Mouse (Mus musculus) G1E (cell line): ENCODE data around the gene Rabep1. TPM values are rescaled to one million over a fixed set of nuclear protein-coding genes. Genes with fewer than 3 reads are reported as not detected.

Experiments used
- ATAC-seq: 2 replicates; pipeline ENCODE4 v1.8.0; 2016; ENCODE audit warnings: mild to moderate bottlenecking; ENCODE audit not compliant: insufficient number of reproducible peaks, poor library complexity, low FRiP score, severe bottlenecking; ENCODE audit errors: extremely low read depth
- DNase-seq: peaks from one replicate; pipeline ENCODE4 v3.0.0; 2012; ENCODE audit warnings: low spot score
- H3K27me3 ChIP-seq: 2 replicates; pipeline ENCODE4 v1.6.1; 2012; ENCODE audit warnings: mild to moderate bottlenecking, low read length, inconsistent platforms; ENCODE audit not compliant: insufficient read depth
- H3K36me3 ChIP-seq: replicated peaks from 2 replicates; pipeline ENCODE3; 2012; ENCODE audit warnings: mild to moderate bottlenecking, inconsistent platforms
- H3K4me1 ChIP-seq: 2 replicates; pipeline ENCODE4 v1.6.1; 2012; ENCODE audit warnings: low read depth, low read length, inconsistent platforms, mixed read lengths; ENCODE audit not compliant: insufficient read depth
- H3K4me3 ChIP-seq: 2 replicates; pipeline ENCODE4 v1.5.1; 2012; ENCODE audit warnings: low read depth, mild to moderate bottlenecking, inconsistent platforms, low read length, moderate library complexity, mixed read lengths
- H3K9me3 ChIP-seq: replicated peaks from 2 replicates; pipeline ENCODE4 v1.6.1; 2012; ENCODE audit warnings: inconsistent platforms
- CTCF ChIP-seq: IDR thresholded peaks from 2 replicates; pipeline ENCODE4 v1.5.1; 2012; ENCODE audit warnings: low read depth, low read length, inconsistent platforms, mixed read lengths
- GATA1 ChIP-seq: IDR thresholded peaks from 2 replicates; pipeline ENCODE4 v1.6.1; 2012; ENCODE audit warnings: borderline replicate concordance, low read length, inconsistent platforms, mixed read lengths
- GATA2 ChIP-seq: IDR thresholded peaks from 2 replicates; pipeline ENCODE4 v1.6.1; 2012; ENCODE audit warnings: low read depth, low read length, inconsistent platforms, borderline replicate concordance
- POLR2AphosphoS5 ChIP-seq: IDR thresholded peaks from 2 replicates; pipeline ENCODE4 v1.6.1; 2012; ENCODE audit warnings: low read depth, low read length, inconsistent platforms; ENCODE audit not compliant: insufficient replicate concordance
- TAL1 ChIP-seq: conservative IDR thresholded peaks from 2 replicates; pipeline ENCODE4 v1.6.1; 2012; ENCODE audit warnings: low read depth, low read length, inconsistent platforms, mixed read lengths
- polyA plus RNA-seq: library from polyadenylated mRNA; stranded (reverse); fragments of >175 nt; gene quantifications from 2 replicates; pipeline ENCODE4 v1.2.3, GENCODE M21; 2012
- total RNA-seq, 2 experiments: library from RNA; stranded (forward) in 1 of 2; stranded (reverse) in 1 of 2; fragments of 200-1000 nt in 1 of 2; fragments of >200 nt in 1 of 2; fragmentation: Nextera tagmentation in 1 of 2; gene quantifications; 2 replicates each; pipeline ENCODE4 v1.2.3; 2014 to 2017

Gene Rabep1
- total and polyA plus RNA-seq, 3 experiments = 18.1 to 111 (median 50.1) TPM

DNA sequence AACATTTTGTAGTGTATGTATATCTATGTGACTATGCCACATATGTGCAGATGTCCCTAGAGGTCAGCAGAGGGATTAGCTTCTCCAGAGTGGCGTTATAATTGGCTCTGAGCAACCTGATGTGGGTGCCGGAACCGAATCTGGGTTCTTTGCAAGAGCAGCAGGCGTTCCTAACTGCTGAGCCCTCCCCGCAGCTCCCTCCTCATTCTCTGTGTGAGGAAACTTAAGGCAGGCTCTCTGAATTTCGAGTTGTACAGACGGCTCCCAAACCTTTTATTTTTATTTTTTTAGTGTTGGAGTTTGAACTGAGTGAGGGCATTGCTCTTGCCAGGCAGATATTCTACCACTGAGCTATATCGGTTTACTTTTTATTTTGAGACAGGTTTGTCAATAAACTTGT lies 29.5 kb upstream of the Rabep1 start:
- Histone ChIP-seq H3K9me3 (no peaks in the 10 kb centered on the region), H3K27me3 (peaks cover 33% of the 10 kb centered on the region), H3K4me1 (peaks cover 18% of the 10 kb centered on the region), H3K4me3 (no peak overlapping the region), H3K36me3 (no peaks in the 10 kb centered on the region)
- TF ChIP-seq CTCF (no peak), GATA2 (no peak), GATA1 (no peak), POLR2AphosphoS5 (no peak), TAL1 (no peak)
- ATAC-seq = no peak
- no peak for DNase-seq

DNA sequence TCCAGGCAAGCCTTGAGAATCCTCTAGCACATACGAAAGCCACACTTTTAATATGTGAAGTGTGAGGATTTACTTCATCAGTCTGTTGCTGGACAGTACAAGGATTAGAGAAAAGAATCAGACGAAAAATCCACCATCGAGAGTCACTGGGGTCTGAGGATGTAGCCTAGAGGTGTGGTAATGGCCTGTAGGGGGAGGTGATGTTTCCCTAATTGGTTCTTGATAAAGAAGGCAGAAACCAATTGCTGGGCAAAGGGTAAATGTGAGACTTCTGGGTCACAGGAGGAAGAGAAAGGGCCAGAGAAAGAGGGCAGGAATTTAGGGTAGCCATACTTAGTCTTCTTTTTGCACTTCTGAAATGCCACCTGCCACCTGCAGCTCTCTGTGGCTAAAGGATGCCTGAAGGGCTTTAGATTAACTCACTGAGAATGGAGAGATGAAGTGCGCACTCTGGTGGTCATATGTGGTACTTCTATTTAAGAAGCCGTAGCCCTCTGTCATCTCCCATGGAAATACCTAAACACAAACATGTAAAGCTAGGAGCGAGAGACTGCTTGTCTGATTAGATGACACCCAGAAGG lies 29.0 kb upstream of the Rabep1 start:
- H3K36me3 ChIP-seq = no peaks in the 10 kb centered on the region
- TF ChIP-seq GATA2 = no peak
- peak; percentile 86 for TF ChIP-seq CTCF
- H3K27me3 ChIP-seq = peaks cover 33% of the 10 kb centered on the region
- peak; percentile 27 for DNase-seq
- H3K9me3 ChIP-seq = no peaks in the 10 kb centered on the region
- ATAC-seq = peak; percentile 15; the same call in 1 of the 2 replicates
- H3K4me1 ChIP-seq = peaks cover 18% of the 10 kb centered on the region
- H3K4me3 ChIP-seq = no peak overlapping the region

DNA sequence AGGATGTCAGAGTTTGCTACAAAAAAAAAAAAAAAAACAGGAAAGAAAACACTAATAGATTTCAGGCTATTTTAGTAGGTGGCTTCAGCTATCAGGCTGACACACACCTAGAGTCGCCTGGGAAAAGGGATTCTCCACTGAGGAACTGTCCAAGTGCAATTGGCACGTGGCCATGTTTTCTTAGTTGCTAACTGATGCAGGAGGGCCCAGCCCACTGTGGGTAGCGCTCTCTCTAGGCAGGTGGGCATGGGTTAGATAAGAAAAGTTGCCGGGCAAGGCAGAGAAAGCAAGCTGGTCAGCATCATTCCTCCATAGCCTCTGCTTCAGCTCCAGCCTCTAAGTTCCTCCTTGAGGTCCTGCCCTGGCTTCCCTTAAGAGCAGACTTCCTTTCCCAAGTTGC lies 27.8 kb upstream of the Rabep1 start:
- peaks cover 26% of the 10 kb centered on the region for H3K27me3 ChIP-seq
- H3K4me1 ChIP-seq = peaks cover 19% of the 10 kb centered on the region
- no peaks in the 10 kb centered on the region for H3K36me3 ChIP-seq
- no peaks in the 10 kb centered on the region for H3K9me3 ChIP-seq
- ATAC-seq (no peak), DNase-seq (no peak)
- no peak for TF ChIP-seq TAL1
- no peak for TF ChIP-seq CTCF
- no peak for TF ChIP-seq GATA1
- no peak for TF ChIP-seq GATA2
- TF ChIP-seq POLR2AphosphoS5 = no peak
- H3K4me3 ChIP-seq = no peak overlapping the region

DNA sequence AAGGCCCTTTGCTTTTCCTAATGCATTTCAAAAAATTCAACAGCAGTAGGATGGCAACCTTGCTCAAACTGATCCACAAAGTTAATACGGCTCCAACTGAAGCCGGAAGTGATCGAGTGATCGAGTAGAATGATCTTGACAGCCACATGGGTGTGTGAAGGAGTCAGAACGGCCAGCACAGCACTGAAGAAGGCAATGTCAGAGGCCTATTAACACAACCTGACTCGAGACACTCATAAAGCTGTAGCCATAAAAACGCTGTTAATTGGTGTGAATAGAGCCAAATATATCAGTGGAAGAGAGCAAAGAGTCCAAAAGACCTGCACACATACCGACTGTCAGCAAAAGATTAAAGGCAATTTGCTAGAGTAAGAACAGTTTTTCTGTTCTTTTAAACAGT lies 24.5 kb upstream of the Rabep1 start:
- ATAC-seq (no peak), DNase-seq (no peak)
- Histone ChIP-seq H3K4me1 (peaks cover 10% of the 10 kb centered on the region), H3K36me3 (no peaks in the 10 kb centered on the region), H3K9me3 (no peaks in the 10 kb centered on the region), H3K27me3 (peaks cover 32% of the 10 kb centered on the region), H3K4me3 (no peak overlapping the region)
- TF ChIP-seq TAL1 (no peak), GATA2 (no peak), GATA1 (no peak), POLR2AphosphoS5 (no peak), CTCF (no peak)

DNA sequence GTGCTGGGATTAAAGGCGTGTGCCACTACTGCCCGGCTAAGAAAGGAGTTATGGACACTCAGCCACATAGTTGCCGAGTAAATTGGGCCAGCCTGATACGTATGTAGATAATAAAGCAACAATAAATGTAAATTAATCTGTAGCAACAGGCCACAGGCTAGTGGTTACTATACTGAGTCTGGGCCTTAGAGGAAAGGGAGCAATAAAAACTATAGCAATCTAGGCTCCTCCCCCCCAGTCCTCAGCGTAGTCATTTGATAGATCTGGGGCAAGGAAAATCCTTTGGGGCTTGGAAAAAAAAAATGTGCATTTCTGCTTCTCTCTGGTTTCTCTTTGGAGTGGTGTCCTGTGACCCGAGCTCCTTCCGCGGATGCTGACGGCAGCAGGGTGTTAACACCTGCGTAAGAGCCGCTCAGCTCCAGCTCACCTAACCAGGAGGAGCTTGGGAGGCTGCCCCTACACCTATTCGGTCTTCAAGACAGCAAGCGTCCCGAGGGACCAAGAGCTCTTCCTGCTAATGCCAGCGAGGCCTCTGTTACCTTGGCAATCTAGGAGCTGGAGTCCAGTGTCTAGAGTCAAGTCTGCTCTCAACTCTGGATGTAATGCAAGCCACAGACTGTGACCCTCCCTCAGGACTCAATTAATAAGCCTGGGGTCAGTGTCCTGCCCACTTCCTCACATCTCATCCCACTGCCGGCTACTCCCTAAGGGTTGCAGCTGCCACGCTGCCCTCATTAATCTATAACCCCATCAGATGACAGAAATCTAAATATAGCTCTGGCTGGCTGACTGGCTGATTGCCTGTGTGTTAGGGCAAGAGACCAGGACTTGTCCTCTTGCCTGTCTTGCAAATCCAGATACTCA lies 22.6 kb upstream of the Rabep1 start:
- Histone ChIP-seq H3K36me3 (no peaks in the 10 kb centered on the region), H3K9me3 (no peaks in the 10 kb centered on the region), H3K4me1 (peaks cover 7% of the 10 kb centered on the region; the same call in 1 of the 2 replicates), H3K4me3 (no peak overlapping the region), H3K27me3 (peaks cover 24% of the 10 kb centered on the region)
- no peak for ATAC-seq
- DNase-seq = no peak
- TF ChIP-seq POLR2AphosphoS5 (no peak), GATA2 (no peak), TAL1 (no peak), CTCF (no peak), GATA1 (no peak)

DNA sequence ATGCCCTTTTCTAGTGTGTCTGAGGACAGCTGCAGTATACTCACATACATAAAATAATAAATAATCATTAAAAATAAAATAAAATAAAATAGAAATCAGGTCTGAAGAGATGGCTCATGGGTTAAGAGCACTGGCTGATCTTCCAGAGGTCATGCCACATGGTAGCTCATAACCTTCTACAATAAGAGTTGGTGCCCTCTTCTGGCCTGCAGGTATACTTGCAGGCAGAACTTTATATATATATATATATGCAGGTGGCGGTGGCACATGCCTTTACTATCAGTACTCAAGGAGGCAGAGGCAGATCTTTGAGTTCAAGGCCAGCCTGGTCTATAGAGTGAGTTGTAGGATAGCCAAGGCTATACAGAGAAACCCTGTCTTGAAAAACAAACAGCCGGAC lies 18.4 kb upstream of the Rabep1 start:
- DNase-seq (no peak), ATAC-seq (no peak)
- Histone ChIP-seq H3K36me3 (no peaks in the 10 kb centered on the region), H3K27me3 (peaks cover 31% of the 10 kb centered on the region), H3K4me3 (no peak overlapping the region), H3K4me1 (peaks cover 13% of the 10 kb centered on the region), H3K9me3 (no peaks in the 10 kb centered on the region)
- TF ChIP-seq POLR2AphosphoS5 = no peak
- no peak for TF ChIP-seq GATA1
- no peak for TF ChIP-seq GATA2
- no peak for TF ChIP-seq CTCF
- TF ChIP-seq TAL1 = no peak
